Mouse (Mus musculus): ENCODE data around the gene 2010003K11Rik. TPM values are rescaled to one million over a fixed set of nuclear protein-coding genes. Genes with fewer than 3 reads are reported as not detected.

Gene 2010003K11Rik
- polyA plus RNA-seq, 1 experiment from 2014 or later: 156 TPM

- H3K27me3 ChIP-seq (replicated peaks; ENCODE audit: control insufficient read depth, insufficient read depth, low read length): no peaks in the 10 kb centered on the region
- ATAC-seq: no peak
- H3K36me3 ChIP-seq (ENCODE audit: control insufficient read depth, insufficient read depth): no peaks in the 10 kb centered on the region
- no peak overlapping the region for H3K4me3 ChIP-seq (ENCODE audit: low read depth, low read length)
- 89% methylated on average over 9 of the region's 9 CpGs for WGBS
- no peak overlapping the region for H3K27ac ChIP-seq (ENCODE audit: low read depth, low read length)
- no peak overlapping the region for H3K9ac ChIP-seq (ENCODE audit: low read depth, low read length)
- no peak for TF ChIP-seq CTCF (IDR thresholded peaks at IDR 0.05; ENCODE audit: low read depth)
- H3K4me1 ChIP-seq (replicated peaks; ENCODE audit: control insufficient read depth, insufficient read depth, low read length): no peaks in the 10 kb centered on the region
- no peak overlapping the region for H3K4me2 ChIP-seq (replicated peaks; ENCODE audit: low read depth)
- no peaks in the 10 kb centered on the region for H3K9me3 ChIP-seq (ENCODE audit: control insufficient read depth)
Observed at GRCm38 (mm10) chr19:4449230-4449629, 49.2 kb downstream of the 2010003K11Rik start.

GRCm38 (mm10) chr19:4447445-4447844 is 50.9 kb downstream of the 2010003K11Rik start:
- no peak for ATAC-seq
- H3K27me3 ChIP-seq (replicated peaks; ENCODE audit: control insufficient read depth, insufficient read depth, low read length): no peaks in the 10 kb centered on the region
- H3K4me1 ChIP-seq (replicated peaks; ENCODE audit: control insufficient read depth, insufficient read depth, low read length): no peaks in the 10 kb centered on the region
- H3K36me3 ChIP-seq (ENCODE audit: control insufficient read depth, insufficient read depth): no peaks in the 10 kb centered on the region; the same call in 1 of the 2 replicates
- WGBS: 86% methylated on average over 9 of the region's 9 CpGs
- no peak overlapping the region for H3K27ac ChIP-seq (ENCODE audit: low read depth, low read length)
- H3K9me3 ChIP-seq (ENCODE audit: control insufficient read depth): no peaks in the 10 kb centered on the region
- H3K9ac ChIP-seq (ENCODE audit: low read depth, low read length): no peak overlapping the region
- no peak overlapping the region for H3K4me3 ChIP-seq (ENCODE audit: low read depth, low read length)
- no peak overlapping the region for H3K4me2 ChIP-seq (replicated peaks; ENCODE audit: low read depth)
- no peak for TF ChIP-seq CTCF (IDR thresholded peaks at IDR 0.05; ENCODE audit: low read depth)

Other genes with a start within 250 kb of the 2010003K11Rik start
- gene Ssh3, start 229.4 kb downstream of the 2010003K11Rik start, polyA plus RNA-seq (2015; fragmentation: Nextera tagmentation; extraction: Ambion mirVana): 18.1 and 18.5 TPM in 2 replicates
- gene Ankrd13d, start 215.4 kb downstream of the 2010003K11Rik start, polyA plus RNA-seq (2015; fragmentation: Nextera tagmentation; extraction: Ambion mirVana): 2.0 and 2.4 TPM in 2 replicates
- 14.4 and 18.5 TPM in 2 replicates for gene Grk2, start 192.4 kb downstream of the 2010003K11Rik start, polyA plus RNA-seq (2015; fragmentation: Nextera tagmentation; extraction: Ambion mirVana)
- gene Kdm2a, start 100.3 kb downstream of the 2010003K11Rik start, polyA plus RNA-seq (2015; fragmentation: Nextera tagmentation; extraction: Ambion mirVana): 21.0 and 21.2 TPM in 2 replicates
- gene Rhod, start 59.2 kb downstream of the 2010003K11Rik start, polyA plus RNA-seq (2015; fragmentation: Nextera tagmentation; extraction: Ambion mirVana): 54.8 and 60.3 TPM in 2 replicates
- gene Syt12, start 21.1 kb downstream of the 2010003K11Rik start, polyA plus RNA-seq (2015; fragmentation: Nextera tagmentation; extraction: Ambion mirVana): 0.23 and 0.26 TPM in 2 replicates
- gene Pcx, start 11.9 kb upstream of the 2010003K11Rik start, polyA plus RNA-seq (2015; fragmentation: Nextera tagmentation; extraction: Ambion mirVana): 6.1 and 7.0 TPM in 2 replicates
- gene Lrfn4, start 117.1 kb upstream of the 2010003K11Rik start, polyA plus RNA-seq (2015; fragmentation: Nextera tagmentation; extraction: Ambion mirVana): 4.6 and 4.8 TPM in 2 replicates
- 37.0 and 37.4 TPM in 2 replicates for gene Rce1, start 127.1 kb upstream of the 2010003K11Rik start, polyA plus RNA-seq (2015; fragmentation: Nextera tagmentation; extraction: Ambion mirVana)
- gene Gm960, start 200.1 kb upstream of the 2010003K11Rik start, polyA plus RNA-seq (2015; fragmentation: Nextera tagmentation; extraction: Ambion mirVana): 1.0 and 1.1 TPM in 2 replicates
- 0.27 and 0.31 TPM in 2 replicates for gene Sptbn2, start 212.6 kb upstream of the 2010003K11Rik start, polyA plus RNA-seq (2015; fragmentation: Nextera tagmentation; extraction: Ambion mirVana)

Data from intestine, postnatal 0 days (tissue).